Mouse (Mus musculus): ENCODE data around the gene Wwox. TPM values are rescaled to one million over a fixed set of nuclear protein-coding genes. Genes with fewer than 3 reads are reported as not detected.

The Wwox gene
- polyA plus RNA-seq, 1 experiment from 2014 or later, result 13.7 TPM

DNA sequence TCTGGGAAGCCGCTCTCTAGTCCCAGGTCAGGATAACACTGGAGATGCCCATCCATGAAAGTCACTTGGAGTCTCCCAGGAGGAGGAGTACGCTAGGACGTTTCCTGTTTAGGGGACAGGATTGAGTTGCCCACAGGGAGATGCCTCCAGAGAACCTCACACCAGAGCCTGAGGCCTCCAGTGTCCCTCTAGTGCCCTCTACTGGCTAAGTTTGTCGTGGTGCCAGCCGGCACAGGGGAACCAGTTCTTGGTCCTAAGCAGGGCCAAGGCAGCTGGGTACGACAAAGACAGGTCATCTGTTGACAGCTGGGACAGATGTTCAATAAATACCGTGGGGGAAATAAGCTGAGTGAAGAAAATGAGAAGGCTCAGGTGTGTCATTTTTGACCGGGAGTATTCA, 531.9 kb downstream of the Wwox start:
- Histone ChIP-seq H3K9me3 (replicated peaks) (0 out of 2 replicates have a peak, but pooled peaks cover 2% of the 10 kb centered on the region), H3K4me3 (replicated peaks) (no peak overlapping the region), H3K4me2 (replicated peaks) (no peak overlapping the region), H3K27me3 (0 out of 2 replicates have a peak, but pooled peaks cover 5% of the 10 kb centered on the region), H3K4me1 (peaks cover 6% of the 10 kb centered on the region; the same call in 1 of the 2 replicates), H3K36me3 (no peaks in the 10 kb centered on the region), H3K9ac (no peak overlapping the region), H3K27ac (replicated peaks) (no peak overlapping the region)
- no peak; the same call in 1 of the 2 replicates for ATAC-seq (ENCODE audit: insufficient number of reproducible peaks, low FRiP score, low TSS enrichment, low read depth)
- 43% methylated on average over 8 of the region's 8 CpGs for WGBS

DNA sequence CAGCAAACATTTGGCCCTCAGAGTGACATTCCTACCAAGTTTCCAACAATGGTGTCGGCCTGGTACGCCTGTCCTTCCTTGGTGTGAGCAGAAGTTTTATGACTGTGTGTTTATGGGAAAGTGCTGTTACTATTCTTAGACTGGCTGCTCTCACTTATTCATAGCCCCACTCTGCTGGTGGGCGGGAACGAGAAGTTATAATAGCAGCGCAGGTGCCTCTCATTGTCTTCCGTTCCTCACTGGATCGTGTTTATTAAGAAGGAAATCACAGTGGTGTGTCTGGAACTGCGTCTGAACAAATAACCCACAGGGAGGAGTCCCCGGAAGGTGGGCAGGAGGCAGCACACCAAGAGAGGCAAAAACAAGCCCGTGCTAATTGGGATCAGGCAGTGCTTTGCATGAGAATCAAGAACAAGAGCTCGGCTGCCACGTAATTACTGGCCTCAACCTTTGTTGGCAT, 533.6 kb downstream of the Wwox start:
- 35% methylated on average over 12 of the region's 12 CpGs for WGBS
- Histone ChIP-seq H3K4me2 (replicated peaks) (no peak overlapping the region), H3K36me3 (no peaks in the 10 kb centered on the region), H3K9me3 (replicated peaks) (0 out of 2 replicates have a peak, but pooled peaks cover 2% of the 10 kb centered on the region), H3K9ac (no peak overlapping the region), H3K4me3 (replicated peaks) (no peak overlapping the region), H3K27me3 (0 out of 2 replicates have a peak, but pooled peaks cover 5% of the 10 kb centered on the region), H3K4me1 (peaks cover 6% of the 10 kb centered on the region; the same call in 1 of the 2 replicates), H3K27ac (replicated peaks) (no peak overlapping the region)
- no peak for ATAC-seq (ENCODE audit: insufficient number of reproducible peaks, low FRiP score, low TSS enrichment, low read depth)

DNA sequence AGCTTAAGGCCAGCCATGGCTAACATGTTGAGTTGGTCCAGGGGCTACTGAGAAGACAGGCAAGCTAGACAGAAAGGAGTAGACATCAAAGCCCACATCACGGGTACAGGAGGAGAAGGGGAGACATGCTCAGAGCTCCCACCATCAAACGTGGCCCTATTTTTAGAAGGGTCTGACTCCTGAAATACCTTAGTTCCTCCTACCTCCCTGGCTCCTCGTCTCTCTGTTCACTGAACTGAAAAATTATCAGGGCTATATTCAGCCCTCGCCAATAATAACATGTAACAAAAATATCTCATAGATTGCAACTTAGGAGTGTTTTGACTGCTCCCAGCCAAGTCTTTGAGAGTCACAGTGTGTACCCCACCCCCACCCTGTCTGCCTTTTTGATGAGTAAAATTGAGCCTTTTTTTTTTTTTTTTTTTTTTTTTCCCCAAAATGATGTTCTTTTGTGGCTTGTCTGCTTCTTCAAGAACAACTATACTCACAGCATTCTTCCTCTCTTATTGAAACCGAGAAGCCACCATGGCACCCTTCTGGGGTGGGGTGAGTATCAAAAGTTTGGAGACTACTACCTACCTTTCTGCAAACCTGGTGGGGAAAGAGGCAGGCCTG, 535.0 kb downstream of the Wwox start:
- Histone ChIP-seq H3K27me3 (0 out of 2 replicates have a peak, but pooled peaks cover 5% of the 10 kb centered on the region), H3K9ac (no peak overlapping the region), H3K9me3 (replicated peaks) (no peaks in the 10 kb centered on the region), H3K4me1 (peaks cover 6% of the 10 kb centered on the region; the same call in 1 of the 2 replicates), H3K4me2 (replicated peaks) (no peak overlapping the region), H3K4me3 (replicated peaks) (no peak overlapping the region), H3K27ac (replicated peaks) (no peak overlapping the region), H3K36me3 (no peaks in the 10 kb centered on the region)
- ATAC-seq (ENCODE audit: insufficient number of reproducible peaks, low FRiP score, low TSS enrichment, low read depth), result no peak
- WGBS, result 73% methylated on average over 5 of the region's 5 CpGs

DNA sequence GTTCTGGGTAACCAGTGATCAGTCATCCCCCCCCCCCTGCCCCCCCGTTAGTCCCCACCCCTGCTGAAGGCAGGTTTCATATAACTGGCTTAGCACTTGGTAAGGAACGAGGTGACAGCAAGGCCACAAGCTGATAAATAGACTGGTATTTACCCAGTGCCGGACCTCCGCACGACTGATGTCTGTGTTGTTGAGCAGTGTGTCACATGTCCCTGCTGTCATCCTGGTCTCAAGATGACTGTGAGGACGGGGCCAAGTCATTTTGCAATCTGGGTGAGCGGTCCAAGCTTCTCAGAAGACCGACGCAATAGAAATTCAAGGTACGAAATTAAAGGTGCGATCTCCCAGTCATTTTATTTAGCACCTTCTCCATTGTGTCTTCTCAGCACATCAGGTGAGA, 538.3 kb downstream of the Wwox start:
- no peak overlapping the region for H3K4me2 ChIP-seq (replicated peaks)
- H3K36me3 ChIP-seq, result no peaks in the 10 kb centered on the region
- WGBS, result 86% methylated on average over 11 of the region's 11 CpGs
- no peak overlapping the region for H3K9ac ChIP-seq
- no peaks in the 10 kb centered on the region for H3K27me3 ChIP-seq
- no peak overlapping the region for H3K4me3 ChIP-seq (replicated peaks)
- H3K27ac ChIP-seq (replicated peaks), result no peak overlapping the region
- no peak for ATAC-seq (ENCODE audit: insufficient number of reproducible peaks, low FRiP score, low TSS enrichment, low read depth)
- H3K9me3 ChIP-seq (replicated peaks), result no peaks in the 10 kb centered on the region
- H3K4me1 ChIP-seq, result peaks cover 7% of the 10 kb centered on the region; the same call in 1 of the 2 replicates

DNA sequence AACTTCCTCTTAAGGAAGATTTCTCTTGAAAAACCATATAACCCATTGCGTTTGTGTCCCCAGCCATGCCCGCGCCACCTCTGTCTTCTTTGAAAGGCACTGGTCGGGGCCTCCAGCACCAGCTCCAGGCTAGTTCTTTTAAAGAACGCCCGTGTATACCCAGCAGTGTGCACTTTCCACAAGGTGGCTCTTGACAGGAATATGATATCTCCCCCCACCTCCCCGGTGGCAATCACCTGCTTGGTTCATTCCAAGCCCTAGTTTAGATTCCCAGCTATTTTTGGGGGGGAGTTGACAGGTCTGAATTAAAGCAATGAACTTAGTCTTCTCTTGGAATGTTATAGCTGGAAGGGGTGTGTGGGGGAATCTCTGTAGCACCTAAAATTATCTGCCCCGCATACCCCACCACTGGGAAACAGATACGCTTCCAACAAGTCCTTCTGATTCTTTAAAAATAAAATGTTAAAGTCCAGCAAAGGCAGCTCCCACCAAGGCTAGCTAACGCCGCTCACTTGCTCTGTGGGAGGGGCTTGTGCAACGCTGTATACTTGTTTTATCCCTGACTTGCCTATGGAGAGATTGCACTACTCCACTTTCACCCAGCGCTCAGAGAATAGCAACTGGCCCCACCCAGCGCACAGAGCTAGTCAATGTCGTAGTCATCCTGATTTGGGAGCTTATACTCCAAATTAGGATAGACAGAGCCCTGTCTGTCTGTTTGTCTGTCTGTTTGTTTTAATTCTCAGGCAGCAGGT, 538.9 kb downstream of the Wwox start:
- Histone ChIP-seq H3K27ac (replicated peaks) (no peak overlapping the region), H3K9me3 (replicated peaks) (no peaks in the 10 kb centered on the region), H3K27me3 (no peaks in the 10 kb centered on the region), H3K9ac (no peak overlapping the region), H3K4me3 (replicated peaks) (no peak overlapping the region), H3K4me2 (replicated peaks) (no peak overlapping the region), H3K36me3 (no peaks in the 10 kb centered on the region), H3K4me1 (0 out of 2 replicates have a peak, but pooled peaks cover 4% of the 10 kb centered on the region)
- no peak for ATAC-seq (ENCODE audit: insufficient number of reproducible peaks, low FRiP score, low TSS enrichment, low read depth)
- WGBS, result 66% methylated on average over 15 of the region's 15 CpGs

DNA sequence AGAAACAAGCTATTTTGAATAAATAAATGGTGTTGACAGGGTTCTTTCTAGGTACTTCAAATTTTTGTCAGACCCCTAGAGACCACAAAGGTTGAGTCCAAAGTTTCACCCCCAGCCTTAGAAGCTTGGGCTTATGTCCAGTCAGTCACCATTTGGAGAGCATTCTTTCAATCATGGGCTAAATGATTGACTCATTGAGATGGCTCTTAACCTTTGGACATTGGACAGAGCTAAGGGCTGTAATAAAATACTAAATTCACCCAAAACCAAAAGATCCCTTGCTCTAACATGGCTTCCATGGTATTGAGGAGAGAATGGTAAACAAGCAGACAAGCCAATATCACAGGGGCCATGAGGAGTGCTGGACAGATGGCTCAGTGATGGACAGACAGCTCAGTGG, 540.2 kb downstream of the Wwox start:
- H3K9me3 ChIP-seq (replicated peaks), result no peaks in the 10 kb centered on the region
- no peak overlapping the region for H3K4me2 ChIP-seq (replicated peaks)
- H3K36me3 ChIP-seq, result no peaks in the 10 kb centered on the region
- ATAC-seq (ENCODE audit: insufficient number of reproducible peaks, low FRiP score, low TSS enrichment, low read depth), result no peak
- no peaks in the 10 kb centered on the region for H3K27me3 ChIP-seq
- H3K4me3 ChIP-seq (replicated peaks), result no peak overlapping the region
- 0 out of 2 replicates have a peak, but pooled peaks cover 6% of the 10 kb centered on the region for H3K4me1 ChIP-seq
- no peak overlapping the region for H3K27ac ChIP-seq (replicated peaks)
- no peak overlapping the region for H3K9ac ChIP-seq

DNA sequence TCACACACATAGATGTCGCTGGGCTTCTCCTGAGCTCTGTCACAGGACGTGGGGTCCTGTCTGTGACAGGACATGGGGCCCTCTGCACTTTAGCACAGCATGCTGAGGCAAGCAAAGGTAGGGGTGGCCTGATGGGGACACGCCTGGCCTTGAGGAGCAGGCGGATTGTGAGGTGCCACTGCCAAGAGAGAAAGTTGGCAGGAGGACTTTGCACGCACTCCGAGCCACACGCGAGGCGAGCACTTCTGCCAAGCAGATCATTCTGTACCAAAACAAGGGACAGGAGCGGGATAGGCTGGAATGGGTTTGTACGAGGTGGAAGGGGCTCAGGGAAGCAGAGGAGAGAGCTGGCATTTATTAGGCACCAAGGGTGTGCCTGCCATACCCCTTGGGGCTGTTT, 543.3 kb downstream of the Wwox start:
- Histone ChIP-seq H3K36me3 (no peaks in the 10 kb centered on the region), H3K9me3 (replicated peaks) (no peaks in the 10 kb centered on the region), H3K27me3 (no peaks in the 10 kb centered on the region), H3K4me2 (replicated peaks) (no peak overlapping the region), H3K9ac (no peak overlapping the region), H3K4me1 (0 out of 2 replicates have a peak, but pooled peaks cover 6% of the 10 kb centered on the region), H3K27ac (replicated peaks) (no peak overlapping the region), H3K4me3 (replicated peaks) (no peak overlapping the region)
- no peak for ATAC-seq (ENCODE audit: insufficient number of reproducible peaks, low FRiP score, low TSS enrichment, low read depth)
- 82% methylated on average over 11 of the region's 11 CpGs for WGBS

DNA sequence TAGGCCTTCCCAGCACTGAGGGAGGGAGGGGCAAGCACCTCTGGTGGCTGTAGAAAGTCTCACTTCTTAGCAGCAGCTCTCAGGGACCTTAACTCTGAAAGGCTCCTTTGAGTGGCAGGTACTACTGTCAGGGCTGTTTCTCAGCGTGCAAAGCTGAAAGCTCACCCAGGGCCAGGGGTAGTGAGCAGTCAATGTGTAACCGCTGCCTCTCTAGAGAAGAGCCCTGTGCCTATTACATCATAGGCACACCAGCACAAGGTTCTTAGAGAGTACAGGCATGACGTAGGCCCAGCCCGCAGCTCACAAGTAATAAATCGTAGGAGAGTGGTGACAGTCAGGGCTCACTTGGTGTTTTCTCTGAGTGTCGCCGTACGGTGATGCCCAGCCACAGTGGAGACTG, 545.0 kb downstream of the Wwox start:
- Histone ChIP-seq H3K36me3 (no peaks in the 10 kb centered on the region), H3K27ac (replicated peaks) (no peak overlapping the region), H3K9me3 (replicated peaks) (no peaks in the 10 kb centered on the region), H3K4me2 (replicated peaks) (no peak overlapping the region), H3K9ac (no peak overlapping the region), H3K4me3 (replicated peaks) (no peak overlapping the region), H3K27me3 (0 out of 2 replicates have a peak, but pooled peaks cover 3% of the 10 kb centered on the region), H3K4me1 (0 out of 2 replicates have a peak, but pooled peaks cover 6% of the 10 kb centered on the region)
- WGBS, result 85% methylated on average over 8 of the region's 8 CpGs
- no peak for ATAC-seq (ENCODE audit: insufficient number of reproducible peaks, low FRiP score, low TSS enrichment, low read depth)

DNA sequence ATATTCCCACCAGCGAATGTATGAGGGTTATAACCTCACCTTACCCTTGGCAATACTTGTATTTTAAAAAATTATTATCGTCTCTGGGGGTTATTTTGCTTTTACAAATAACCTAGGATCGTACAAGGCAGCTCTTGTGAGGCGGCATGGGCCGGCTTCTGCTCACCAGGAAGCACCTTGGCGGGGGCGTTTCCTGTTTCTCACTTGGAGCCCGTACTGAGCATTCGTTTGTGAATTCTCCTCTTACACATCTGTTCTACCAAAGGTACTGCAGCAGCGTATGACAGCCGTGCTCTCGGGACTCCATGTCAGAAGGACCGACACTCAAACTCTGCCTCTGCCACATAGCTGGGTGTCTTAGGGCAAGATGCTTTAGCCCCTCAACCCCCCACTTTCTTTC, 546.5 kb downstream of the Wwox start:
- 73% methylated on average over 13 of the region's 13 CpGs for WGBS
- no peak overlapping the region for H3K4me2 ChIP-seq (replicated peaks)
- ATAC-seq (ENCODE audit: insufficient number of reproducible peaks, low FRiP score, low TSS enrichment, low read depth), result no peak
- H3K4me3 ChIP-seq (replicated peaks), result no peak overlapping the region
- 0 out of 2 replicates have a peak, but pooled peaks cover 6% of the 10 kb centered on the region for H3K4me1 ChIP-seq
- no peak overlapping the region for H3K27ac ChIP-seq (replicated peaks)
- no peaks in the 10 kb centered on the region for H3K36me3 ChIP-seq
- no peaks in the 10 kb centered on the region for H3K9me3 ChIP-seq (replicated peaks)
- no peak overlapping the region for H3K9ac ChIP-seq
- 0 out of 2 replicates have a peak, but pooled peaks cover 3% of the 10 kb centered on the region for H3K27me3 ChIP-seq

DNA sequence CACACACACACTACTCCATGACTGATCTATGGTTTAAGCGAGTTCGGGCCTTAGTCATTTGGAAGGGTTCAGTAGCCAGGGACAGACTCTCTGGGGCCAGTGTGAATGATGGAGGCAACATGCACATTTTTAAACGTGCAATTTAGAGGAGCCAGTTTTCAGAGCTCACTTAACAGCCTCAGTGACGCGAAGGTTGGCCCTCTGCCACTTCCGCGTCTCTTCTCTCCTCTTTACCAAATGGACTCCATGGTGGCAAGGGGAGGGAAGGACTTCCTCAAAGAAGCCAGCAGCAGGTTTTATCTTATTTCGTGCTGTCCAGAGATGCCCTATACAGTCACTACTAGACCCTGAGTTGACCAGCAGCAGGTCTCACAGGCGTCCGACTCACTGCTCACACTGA, 547.5 kb downstream of the Wwox start:
- H3K36me3 ChIP-seq, result no peaks in the 10 kb centered on the region
- no peak overlapping the region for H3K4me3 ChIP-seq (replicated peaks)
- H3K9me3 ChIP-seq (replicated peaks), result no peaks in the 10 kb centered on the region
- WGBS, result 82% methylated on average over 10 of the region's 10 CpGs
- no peak overlapping the region for H3K4me2 ChIP-seq (replicated peaks)
- no peak overlapping the region for H3K27ac ChIP-seq (replicated peaks)
- H3K27me3 ChIP-seq, result 0 out of 2 replicates have a peak, but pooled peaks cover 3% of the 10 kb centered on the region
- 0 out of 2 replicates have a peak, but pooled peaks cover 6% of the 10 kb centered on the region for H3K4me1 ChIP-seq
- no peak overlapping the region for H3K9ac ChIP-seq
- no peak for ATAC-seq (ENCODE audit: insufficient number of reproducible peaks, low FRiP score, low TSS enrichment, low read depth)

DNA sequence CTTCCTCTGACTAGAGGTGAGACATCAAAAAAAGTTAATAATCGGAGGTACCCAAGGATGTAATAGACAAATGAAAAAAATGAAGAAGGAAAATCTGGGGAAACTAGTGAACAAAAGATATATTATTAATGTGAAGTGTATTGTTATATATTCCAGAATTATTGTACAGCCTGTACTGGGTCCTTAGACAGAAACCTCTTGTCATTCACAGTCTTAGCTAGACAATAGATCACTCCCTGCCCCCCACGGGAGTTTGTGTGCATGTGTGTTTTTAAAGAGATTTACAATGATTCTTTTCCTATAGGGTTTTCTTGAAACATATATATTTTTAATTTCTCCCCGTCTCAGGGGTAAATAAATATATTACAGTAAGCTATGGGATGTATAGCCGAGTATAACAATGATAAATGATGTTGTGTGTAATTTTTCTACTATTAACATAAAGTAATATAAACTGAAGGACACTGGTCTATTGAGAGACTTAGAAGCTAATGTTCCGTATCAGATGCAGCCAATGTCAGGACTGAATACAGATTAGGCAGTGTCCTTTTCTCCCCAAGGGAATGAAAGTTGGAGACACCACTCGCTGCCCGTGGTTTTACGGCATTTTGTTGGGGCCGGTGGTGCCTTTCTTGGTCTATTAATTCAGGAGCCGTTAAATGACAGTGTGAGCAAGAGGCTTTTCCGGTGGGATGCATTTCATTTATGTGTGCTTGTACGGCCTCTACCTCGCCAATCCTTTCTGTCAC, 551.6 kb downstream of the Wwox start:
- Histone ChIP-seq H3K9me3 (replicated peaks) (no peaks in the 10 kb centered on the region), H3K36me3 (no peaks in the 10 kb centered on the region), H3K4me1 (no peaks in the 10 kb centered on the region), H3K27ac (replicated peaks) (no peak overlapping the region), H3K9ac (no peak overlapping the region), H3K4me3 (replicated peaks) (no peak overlapping the region), H3K4me2 (replicated peaks) (no peak overlapping the region), H3K27me3 (0 out of 2 replicates have a peak, but pooled peaks cover 3% of the 10 kb centered on the region)
- 74% methylated on average over 13 of the region's 13 CpGs for WGBS
- ATAC-seq (ENCODE audit: insufficient number of reproducible peaks, low FRiP score, low TSS enrichment, low read depth), result no peak

All from embryonic facial prominence, embryonic 15.5 days (tissue).